Mouse (Mus musculus) MEL (cell line): ENCODE measurements around the gene Ncf4.

Experiments
- GATA1 ChIP-seq: IDR thresholded peaks from 2 replicates; pipeline ENCODE4 v1.6.1; 2011; ENCODE audit warnings: low read depth, low read length, improper control_type of control experiment
- KAT2A ChIP-seq: conservative IDR thresholded peaks from 2 replicates; pipeline ENCODE4 v1.6.1; 2012; ENCODE audit warnings: low read depth, low read length, improper control_type of control experiment, inconsistent platforms
- NELFE ChIP-seq: IDR thresholded peaks from 2 replicates; pipeline ENCODE4 v1.6.1; 2011; ENCODE audit warnings: low read depth, low read length, improper control_type of control experiment

GRCm38 (mm10) chr15:78204053-78204847 lies 40.4 kb upstream of the Ncf4 start:
- TF ChIP-seq GATA1: no peak
- no peak for TF ChIP-seq NELFE
- TF ChIP-seq KAT2A: no peak
